Mouse (Mus musculus): ENCODE results near the gene Vwa8. TPM values are rescaled to one million over a fixed set of nuclear protein-coding genes. Genes with fewer than 3 reads are reported as not detected.

Gene Vwa8
- total and polyA plus RNA-seq, 3 experiments = 12.4 to 17.5 (median 15.9) TPM

DNA sequence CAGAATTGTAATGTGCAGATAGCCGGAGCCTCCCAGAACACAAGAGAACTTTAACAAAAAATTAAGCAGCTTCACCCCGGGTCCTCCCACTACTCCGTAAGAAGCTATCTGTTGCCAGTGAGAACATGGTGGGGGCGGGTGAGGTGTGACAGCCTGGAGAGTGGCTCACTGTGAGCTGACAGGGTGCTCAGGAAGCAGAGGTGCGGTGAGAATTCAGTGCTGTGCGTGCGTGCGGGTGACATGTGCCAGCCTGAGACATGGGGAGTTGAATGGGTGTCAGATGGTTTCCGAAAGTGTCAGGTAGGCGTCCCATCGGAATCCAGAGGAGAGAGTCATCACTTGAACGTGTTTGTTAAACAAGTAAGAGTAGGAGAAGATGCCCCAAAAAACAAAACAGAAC is 390.6 kb downstream of the Vwa8 start:
- H3K27ac ChIP-seq (ENCODE audit: insufficient read depth, low read depth) = no peak overlapping the region
- in situ Hi-C loops (cut with MboI; ENCODE audit: low pct_ligation_motif_present, low pct_unique_long_range_greater_than_20kb, low sequenced_read_pairs) (no loop called here), dilution Hi-C loops (cut with MboI; ENCODE audit: extremely low pct_ligation_motif_present, extremely low pct_unique_long_range_greater_than_20kb, low sequenced_read_pairs) (no loop called here)
- peaks cover 0 to 10% of the 10 kb centered on the region in 2 experiments for H3K4me1 ChIP-seq (ENCODE audit: control insufficient read depth in 1 of 2, insufficient read depth in 2 of 2)
- no peaks in the 10 kb centered on the region for H3K36me3 ChIP-seq (replicated peaks in 1 of 2; ENCODE audit: control insufficient read depth in 1 of 2, insufficient read depth in 1 of 2, low read length in 1 of 2)
- no peak overlapping the region for H3K4me2 ChIP-seq (ENCODE audit: insufficient read depth, low read depth, poor library complexity, severe bottlenecking)
- H3K79me2 ChIP-seq (replicated peaks; ENCODE audit: control insufficient read depth, extremely low read depth, insufficient read depth, poor library complexity, severe bottlenecking) = no peaks in the 10 kb centered on the region
- DNase-seq (ENCODE audit: extremely low read depth) = no peak
- no peak overlapping the region for H3K9ac ChIP-seq (ENCODE audit: insufficient read depth, low read depth)
- H3K27me3 ChIP-seq (replicated peaks) = peaks cover 13% of the 10 kb centered on the region
- no peak overlapping the region for H3K4me3 ChIP-seq (replicated peaks in 1 of 3; ENCODE audit: low read depth in 2 of 3, low read length in 2 of 3, poor library complexity in 1 of 3)
- TF ChIP-seq ETS1 (conservative IDR thresholded peaks at IDR 0.05; ENCODE audit: low read depth, low read length) (no peak), GABPA (IDR thresholded peaks at IDR 0.05; ENCODE audit: insufficient replicate concordance, low read depth, low read length) (no peak), SIN3A (IDR thresholded peaks at IDR 0.05; ENCODE audit: low read length) (no peak)
- peaks cover 3% of the 10 kb centered on the region for H3K9me3 ChIP-seq (replicated peaks; ENCODE audit: low read length)

DNA sequence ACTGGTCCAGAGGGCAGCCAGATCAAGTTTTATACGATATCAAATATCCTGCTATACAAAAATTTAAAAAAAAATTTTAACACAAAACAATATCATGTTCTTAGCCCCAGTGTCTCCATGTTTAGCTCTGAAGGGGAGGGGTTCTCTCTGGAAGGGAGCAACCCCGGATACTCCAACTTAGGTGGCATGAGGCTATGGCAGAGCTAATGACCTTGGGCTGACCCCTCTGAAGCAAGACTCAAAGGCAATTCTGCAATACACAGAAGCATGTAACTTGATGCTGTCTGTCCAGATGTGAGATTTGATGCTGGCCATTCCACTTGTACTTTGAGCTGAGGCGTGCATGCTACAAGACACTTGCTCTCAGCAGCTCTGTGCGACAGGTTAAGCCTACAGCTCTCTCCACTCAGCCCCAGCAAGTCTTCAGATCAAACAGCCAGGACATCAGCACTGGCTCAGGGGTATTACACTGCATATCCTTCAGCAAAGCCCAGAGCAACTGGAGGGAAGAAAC is 392.3 kb downstream of the Vwa8 start:
- Histone ChIP-seq H3K79me2 (replicated peaks; ENCODE audit: control insufficient read depth, extremely low read depth, insufficient read depth, poor library complexity, severe bottlenecking) (no peaks in the 10 kb centered on the region), H3K36me3 (replicated peaks in 1 of 2; ENCODE audit: control insufficient read depth in 1 of 2, insufficient read depth in 1 of 2, low read length in 1 of 2) (no peaks in the 10 kb centered on the region), H3K27me3 (replicated peaks) (peaks cover 10% of the 10 kb centered on the region), H3K9ac (ENCODE audit: insufficient read depth, low read depth) (no peak overlapping the region), H3K9me3 (replicated peaks; ENCODE audit: low read length) (peaks cover 3% of the 10 kb centered on the region), H3K4me3 (replicated peaks in 1 of 3; ENCODE audit: low read depth in 2 of 3, low read length in 2 of 3, poor library complexity in 1 of 3) (no peak overlapping the region), H3K27ac (ENCODE audit: insufficient read depth, low read depth) (no peak overlapping the region), H3K4me2 (ENCODE audit: insufficient read depth, low read depth, poor library complexity, severe bottlenecking) (no peak overlapping the region), H3K4me1 (ENCODE audit: control insufficient read depth in 1 of 2, insufficient read depth in 2 of 2) (peaks cover 0 to 3% of the 10 kb centered on the region in 2 experiments; a peak in 1 of 4 replicates)
- DNase-seq (ENCODE audit: extremely low read depth) = no peak
- TF ChIP-seq MAX (IDR thresholded peaks at IDR 0.05; ENCODE audit: low read length) = no peak
- TF ChIP-seq EP300 (IDR thresholded peaks at IDR 0.05; ENCODE audit: low read length) = no peak
- no peak for TF ChIP-seq CHD1 (IDR thresholded peaks at IDR 0.05; ENCODE audit: low read depth, low read length)
- no peak for TF ChIP-seq JUN (IDR thresholded peaks at IDR 0.05; ENCODE audit: insufficient read depth, low read depth, low read length)
- no peak for TF ChIP-seq GABPA (IDR thresholded peaks at IDR 0.05; ENCODE audit: insufficient replicate concordance, low read depth, low read length)
- TF ChIP-seq IRF4 (IDR thresholded peaks at IDR 0.05; ENCODE audit: low read depth, low read length) = no peak
- in situ Hi-C loops (cut with MboI; ENCODE audit: low pct_ligation_motif_present, low pct_unique_long_range_greater_than_20kb, low sequenced_read_pairs) = no loop called here
- dilution Hi-C loops (cut with MboI; ENCODE audit: extremely low pct_ligation_motif_present, extremely low pct_unique_long_range_greater_than_20kb, low sequenced_read_pairs) = no loop called here

DNA sequence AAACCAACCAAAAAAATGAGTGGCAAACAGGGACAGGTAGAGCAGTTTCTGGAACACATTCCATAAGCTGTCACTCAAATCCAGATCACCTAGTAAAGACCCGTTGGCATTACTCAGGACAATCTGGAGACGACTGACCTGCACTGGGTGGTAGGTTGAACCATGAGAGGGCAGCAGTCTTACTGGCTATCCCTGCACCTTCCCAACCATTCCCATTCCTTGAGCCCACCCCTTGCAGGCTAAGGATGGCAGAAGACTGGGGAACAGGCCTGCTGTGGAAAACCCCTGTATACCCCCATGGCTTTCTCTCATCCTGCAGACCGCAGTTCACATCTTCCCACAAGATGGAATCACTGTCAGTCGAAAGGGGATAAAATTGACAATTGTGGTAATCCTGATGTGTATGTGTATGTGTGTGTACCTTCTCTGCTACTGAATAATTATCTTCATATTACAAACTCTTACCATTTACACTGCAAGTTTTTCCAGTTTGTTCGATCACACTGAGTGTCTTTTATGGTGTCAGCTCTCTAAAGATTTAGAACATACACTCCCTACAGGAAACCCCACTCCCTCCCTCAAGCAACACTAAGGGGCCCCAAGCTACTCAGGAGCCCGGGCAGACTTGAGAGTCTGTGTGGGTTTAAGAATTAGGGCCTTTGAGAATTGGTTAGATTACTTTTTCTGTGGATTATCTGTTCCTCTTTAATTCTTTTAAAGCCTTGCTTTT is 393.0 kb downstream of the Vwa8 start:
- Histone ChIP-seq H3K4me2 (ENCODE audit: insufficient read depth, low read depth, poor library complexity, severe bottlenecking) (no peak overlapping the region), H3K4me1 (ENCODE audit: control insufficient read depth in 1 of 2, insufficient read depth in 2 of 2) (peaks cover 0 to 3% of the 10 kb centered on the region in 2 experiments; a peak in 1 of 4 replicates), H3K27me3 (replicated peaks) (peaks cover 4% of the 10 kb centered on the region), H3K27ac (ENCODE audit: insufficient read depth, low read depth) (no peak overlapping the region), H3K9ac (ENCODE audit: insufficient read depth, low read depth) (no peak overlapping the region), H3K79me2 (replicated peaks; ENCODE audit: control insufficient read depth, extremely low read depth, insufficient read depth, poor library complexity, severe bottlenecking) (no peaks in the 10 kb centered on the region), H3K4me3 (replicated peaks in 1 of 3; ENCODE audit: low read depth in 2 of 3, low read length in 2 of 3, poor library complexity in 1 of 3) (no peak overlapping the region), H3K9me3 (replicated peaks; ENCODE audit: low read length) (peaks cover 3% of the 10 kb centered on the region), H3K36me3 (replicated peaks in 1 of 2; ENCODE audit: control insufficient read depth in 1 of 2, insufficient read depth in 1 of 2, low read length in 1 of 2) (no peaks in the 10 kb centered on the region)
- no peak for DNase-seq (ENCODE audit: extremely low read depth)
- dilution Hi-C loops (cut with MboI; ENCODE audit: extremely low pct_ligation_motif_present, extremely low pct_unique_long_range_greater_than_20kb, low sequenced_read_pairs) = no loop called here
- in situ Hi-C loops (cut with MboI; ENCODE audit: low pct_ligation_motif_present, low pct_unique_long_range_greater_than_20kb, low sequenced_read_pairs) = no loop called here
- TF ChIP-seq NRF1 (IDR thresholded peaks at IDR 0.05; ENCODE audit: low read depth, low read length) (no peak), TCF12 (IDR thresholded peaks at IDR 0.05; ENCODE audit: low read depth, low read length) (no peak), CHD2 (IDR thresholded peaks at IDR 0.05; ENCODE audit: low read length) (no peak), MYC (IDR thresholded peaks at IDR 0.05; ENCODE audit: low read depth, low read length) (no peak), ZC3H11A (IDR thresholded peaks at IDR 0.05; ENCODE audit: low read depth, low read length) (no peak), SMC3 (IDR thresholded peaks at IDR 0.05; ENCODE audit: low read depth, low read length) (no peak), USF1 (IDR thresholded peaks at IDR 0.05; ENCODE audit: low read depth, low read length) (no peak), HCFC1 (IDR thresholded peaks at IDR 0.05; ENCODE audit: low read depth, low read length) (no peak)

All from CH12.LX (cell line).